In genomic region chr17:29887881-29888826, GRCm38 (mm10) we compare ENCODE assay signal across 8 mouse cellular contexts.
DNase-seq lines count a peak whose midpoint lies in the region; ATAC-seq and TF ChIP-seq lines count a peak whose summit lies in the region.

No protein-coding gene starts in this region.

- H3K9ac ChIP-seq in ES-Bruce4 (ENCODE audit: low read depth, poor library complexity, severe bottlenecking), result peak overlapping the region; percentile 83
- H3K9ac ChIP-seq in heart, adult 2 months (ENCODE audit: low read depth, low read length), result peak overlapping the region; percentile 60
- peak overlapping the region; percentile 72 for H3K9ac ChIP-seq in kidney, embryonic 16.5 days (replicated peaks; ENCODE audit: low read length)
- peak overlapping the region; percentile 73 for H3K9ac ChIP-seq in liver, embryonic 13.5 days

- intact Hi-C loops in heart, adult 2 months (cut with DNase I), result loop anchor here (2.0 kb wide), 1 partner anchor 567 kb away; no protein-coding TSS in a partner anchor

- TF ChIP-seq POLR2A in ES-Bruce4 (IDR thresholded peaks at IDR 0.05; ENCODE audit: insufficient read depth, low read length), result no peak
- TF ChIP-seq POLR2A in heart, adult 2 months (IDR thresholded peaks at IDR 0.05; ENCODE audit: insufficient read depth, low read depth, low read length), result no peak

- H3K27ac ChIP-seq in ES-Bruce4 (ENCODE audit: insufficient read depth, low read length), result no peak overlapping the region
- H3K27ac ChIP-seq in heart, adult 2 months, result peak overlapping the region; percentile 26; the same call in 1 of the 2 replicates
- H3K27ac ChIP-seq in kidney, embryonic 16.5 days (ENCODE audit: low read length), result peak overlapping the region; percentile 58; the same call in 1 of the 2 replicates
- no peak overlapping the region for H3K27ac ChIP-seq in liver, embryonic 13.5 days

- no peaks in the 10 kb centered on the region for H3K4me1 ChIP-seq in ES-Bruce4 (ENCODE audit: control insufficient read depth, insufficient read depth, low read length)
- 0 out of 2 replicates have a peak, but pooled peaks cover 2% of the 10 kb centered on the region for H3K4me1 ChIP-seq in heart, adult 2 months (ENCODE audit: control insufficient read depth, insufficient read depth, low read length)
- H3K4me1 ChIP-seq in kidney, embryonic 16.5 days (ENCODE audit: insufficient read depth, low read length), result peaks cover 25% of the 10 kb centered on the region
- H3K4me1 ChIP-seq in liver, embryonic 13.5 days (replicated peaks), result peaks cover 50% of the 10 kb centered on the region

- H3K4me2 ChIP-seq in kidney, embryonic 16.5 days (replicated peaks; ENCODE audit: low read depth, low read length), result peak overlapping the region; percentile 99
- peak overlapping the region; percentile 93 for H3K4me2 ChIP-seq in liver, embryonic 13.5 days

- TF ChIP-seq EP300 in ES-Bruce4 (IDR thresholded peaks at IDR 0.05; ENCODE audit: insufficient read depth, low read depth, low read length), result no peak
- no peak for TF ChIP-seq EP300 in heart, adult 2 months (IDR thresholded peaks at IDR 0.05; ENCODE audit: insufficient read depth, low read depth, low read length)

- under 1% methylated on average over 91 of the region's 93 CpGs for WGBS in heart, adult 2 months
- under 1% methylated on average over 77 of the region's 93 CpGs for WGBS in kidney, embryonic 16.5 days
- WGBS in liver, embryonic 13.5 days (ENCODE audit: insufficient replicate concordance), result under 1% methylated on average over 83 of the region's 93 CpGs

- H3K79me2 ChIP-seq in heart, adult 2 months (replicated peaks; ENCODE audit: control insufficient read depth, insufficient read depth, low read length), result no peaks in the 10 kb centered on the region

- no peaks in the 10 kb centered on the region for H3K36me3 ChIP-seq in ES-Bruce4 (ENCODE audit: control insufficient read depth, insufficient read depth, low read length, poor library complexity, severe bottlenecking)
- no peaks in the 10 kb centered on the region for H3K36me3 ChIP-seq in heart, adult 2 months (ENCODE audit: control insufficient read depth, insufficient read depth, low read length)
- H3K36me3 ChIP-seq in kidney, embryonic 16.5 days (ENCODE audit: insufficient read depth, low read length), result no peaks in the 10 kb centered on the region
- no peaks in the 10 kb centered on the region for H3K36me3 ChIP-seq in liver, embryonic 13.5 days

- peak; percentile 39 for DNase-seq in 3T3-L1 (ENCODE audit: low read depth, low spot score)
- DNase-seq in heart, adult 2 months, result peak; percentile 60 to 71
- DNase-seq in liver, embryonic 13.5 days, result no peak
- DNase-seq in ovary, postnatal 14 days (ENCODE audit: low spot score), result peak; percentile 28

- H3K4me3 ChIP-seq in ES-Bruce4 (ENCODE audit: low read depth, low read length), result peak overlapping the region; percentile 55
- peak overlapping the region; percentile 65 for H3K4me3 ChIP-seq in heart, adult 2 months
- H3K4me3 ChIP-seq in kidney, embryonic 16.5 days (ENCODE audit: low read length), result peak overlapping the region; percentile 67
- H3K4me3 ChIP-seq in liver, embryonic 13.5 days (replicated peaks), result peak overlapping the region; percentile 67

- peak; percentile 24 for ATAC-seq in common myeloid progenitor, adult 5-6 weeks (replicated peaks; ENCODE audit: low read depth, poor library complexity, severe bottlenecking)
- ATAC-seq in kidney, embryonic 16.5 days (ENCODE audit: low FRiP score, low TSS enrichment), result peak; percentile 29
- ATAC-seq in liver, embryonic 13.5 days (ENCODE audit: low read depth), result peak; percentile 37
- ATAC-seq in inflammation-experienced regulatory T-cells, adult 6 months, result no peak

- no peaks in the 10 kb centered on the region for H3K9me3 ChIP-seq in ES-Bruce4 (replicated peaks; ENCODE audit: control insufficient read depth, insufficient read depth, low read length, poor library complexity, severe bottlenecking)
- H3K9me3 ChIP-seq in kidney, embryonic 16.5 days (ENCODE audit: low read length), result no peaks in the 10 kb centered on the region
- no peaks in the 10 kb centered on the region for H3K9me3 ChIP-seq in liver, embryonic 13.5 days (replicated peaks)

- no peak for TF ChIP-seq CTCF in ES-Bruce4 (IDR thresholded peaks at IDR 0.05; ENCODE audit: low read depth, low read length)
- TF ChIP-seq CTCF in heart, adult 2 months (IDR thresholded peaks at IDR 0.05), result no peak

- H3K27me3 ChIP-seq in ES-Bruce4 (ENCODE audit: control insufficient read depth, insufficient read depth, low read length, poor library complexity, severe bottlenecking), result peaks cover 27% of the 10 kb centered on the region
- H3K27me3 ChIP-seq in heart, adult 2 months (ENCODE audit: control insufficient read depth, insufficient read depth, low read length), result no peaks in the 10 kb centered on the region
- H3K27me3 ChIP-seq in kidney, embryonic 16.5 days (ENCODE audit: insufficient read depth, low read length), result peaks cover 64% of the 10 kb centered on the region
- peaks cover 92% of the 10 kb centered on the region for H3K27me3 ChIP-seq in liver, embryonic 13.5 days

Comparison
In these comparisons a context has a peak if more than half of its experiments do, and no peak if none do; other contexts are left out.
1. H3K27ac ChIP-seq: peak in heart, adult 2 months (single experiment) and kidney, embryonic 16.5 days (single experiment); none in ES-Bruce4 (single experiment) and liver, embryonic 13.5 days (single experiment).
2. Peak in every context shown above with its lines, with median percentiles within 50 percentile points of each other: H3K4me3 ChIP-seq and H3K9ac ChIP-seq.